Mouse (Mus musculus) forebrain, embryonic 13.5 days (tissue): Measurements from ENCODE around the gene Prrx2. TPM values are rescaled to one million over a fixed set of nuclear protein-coding genes. Genes with fewer than 3 reads are reported as not detected.
A peak's percentile ranks its signal among the peaks of the same experiment; 100 is the strongest.

ENCODE experiments used
- ATAC-seq: fragments of 200-750 bp; cut with Nextera tagmentation; 2 replicates; pipeline ENCODE4 v1.8.0; 2017
- H3K27ac ChIP-seq: fragments of 300-500 bp; sonication (generic); 2 replicates; pipeline ENCODE4 v1.5.1; 2015; ENCODE audit warnings: inconsistent platforms, mild to moderate bottlenecking, moderate library complexity
- H3K27me3 ChIP-seq: fragments of 300-500 bp; sonication (generic); 2 replicates; pipeline ENCODE4 v1.6.1; 2015; ENCODE audit warnings: mild to moderate bottlenecking, inconsistent platforms
- H3K36me3 ChIP-seq: fragments of 300-500 bp; sonication (generic); 2 replicates; pipeline ENCODE4 v1.6.1; 2015; ENCODE audit warnings: mild to moderate bottlenecking, inconsistent platforms; ENCODE audit not compliant: poor library complexity, severe bottlenecking
- H3K4me1 ChIP-seq: fragments of 300-500 bp; sonication (generic); 2 replicates; pipeline ENCODE4 v1.6.1; 2015; ENCODE audit warnings: inconsistent platforms
- H3K4me2 ChIP-seq: fragments of 300-500 bp; sonication (generic); 2 replicates; pipeline ENCODE4 v1.6.1; 2015; ENCODE audit warnings: inconsistent platforms, mild to moderate bottlenecking, moderate library complexity
- H3K4me3 ChIP-seq: fragments of 300-500 bp; sonication (generic); 2 replicates; pipeline ENCODE4 v1.5.1; 2015; ENCODE audit warnings: mild to moderate bottlenecking, inconsistent platforms
- H3K9ac ChIP-seq: fragments of 300-500 bp; sonication (generic); 2 replicates; pipeline ENCODE4 v1.6.1; 2015; ENCODE audit warnings: mild to moderate bottlenecking, inconsistent platforms
- H3K9me3 ChIP-seq: fragments of 300-500 bp; sonication (generic); replicated peaks from 2 replicates; pipeline ENCODE4 v1.6.1; 2016; ENCODE audit warnings: inconsistent platforms
- WGBS: fragments of 180-500 bp; shearing (Covaris S2); methylation state at CpG from one replicate; pipeline ENCODE4 v1.1.7; 2015; 5-methylcytosine and 5-hydroxymethylcytosine counted together
- polyA plus RNA-seq: library from polyadenylated mRNA; unstranded; fragments of >200 nt; fragmentation: Nextera tagmentation; extraction: Ambion mirVana; gene quantifications from 2 replicates; pipeline ENCODE4 v1.2.1, GENCODE M21; 2015

Prrx2 gene
- polyA plus RNA-seq, 1 experiment from 2014 or later = 1.8 TPM

DNA sequence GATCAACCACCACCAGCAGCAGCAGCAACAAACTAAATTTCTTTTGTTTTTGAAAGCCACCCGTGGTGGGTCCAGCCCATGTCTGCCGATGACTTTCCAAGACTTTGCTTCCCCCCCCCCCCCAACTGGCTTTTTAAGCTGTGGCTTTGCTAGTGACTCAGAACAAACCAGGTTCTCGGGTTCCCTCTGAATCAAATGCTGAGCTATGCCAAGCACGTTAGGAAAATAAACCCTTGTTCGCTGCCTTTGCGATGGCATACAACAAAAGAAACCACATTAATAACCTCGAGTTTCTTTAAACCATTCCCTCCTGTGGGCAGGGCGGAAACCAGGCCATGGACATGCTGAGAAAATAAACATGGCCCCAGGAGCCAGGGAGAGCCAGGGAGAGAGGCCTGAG is 13.4 kb downstream of the Prrx2 start:
- H3K27me3 ChIP-seq = peaks cover 38% of the 10 kb centered on the region
- H3K4me3 ChIP-seq = no peak overlapping the region
- H3K4me2 ChIP-seq = no peak overlapping the region
- no peaks in the 10 kb centered on the region for H3K9me3 ChIP-seq
- ATAC-seq = no peak
- no peaks in the 10 kb centered on the region for H3K36me3 ChIP-seq
- H3K9ac ChIP-seq = no peak overlapping the region
- whole genome bisulfite sequencing = 51% methylated on average over 8 of the region's 8 CpGs
- H3K27ac ChIP-seq = no peak overlapping the region
- H3K4me1 ChIP-seq = peaks cover 26% of the 10 kb centered on the region

DNA sequence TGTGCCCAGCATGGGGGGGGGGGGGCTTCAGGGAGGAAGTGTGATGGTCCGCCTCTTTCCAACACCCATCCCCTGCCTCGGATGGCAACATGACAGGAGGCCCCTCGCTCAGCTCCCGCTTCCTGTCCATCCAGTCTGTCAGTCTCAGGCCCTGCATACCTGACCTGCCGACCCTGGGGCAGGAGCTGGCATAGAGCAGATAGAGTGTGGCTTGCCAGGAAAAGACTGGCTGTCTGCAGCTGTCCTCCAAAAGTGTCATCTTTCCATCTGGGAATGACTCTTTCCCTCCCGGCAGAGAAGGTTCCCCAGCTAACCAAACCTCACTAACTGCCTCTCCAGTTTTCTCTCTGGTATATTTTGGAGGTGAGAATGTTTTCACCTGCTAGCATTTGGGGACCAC is 15.8 kb downstream of the Prrx2 start:
- ATAC-seq = no peak
- 79% methylated on average over 6 of the region's 6 CpGs for WGBS

GRCm38 (mm10) chr2:30852771-30853313 is 18.1 kb downstream of the Prrx2 start:
- no peaks in the 10 kb centered on the region for H3K9me3 ChIP-seq
- no peak overlapping the region for H3K27ac ChIP-seq
- no peak for ATAC-seq
- WGBS = 39% methylated on average over 20 of the region's 20 CpGs
- H3K4me1 ChIP-seq = peaks cover 12% of the 10 kb centered on the region
- H3K36me3 ChIP-seq = no peaks in the 10 kb centered on the region
- H3K9ac ChIP-seq = no peak overlapping the region
- H3K4me2 ChIP-seq = no peak overlapping the region
- H3K4me3 ChIP-seq = no peak overlapping the region
- H3K27me3 ChIP-seq = no peaks in the 10 kb centered on the region

More for the DNA sequence above, 15.8 kb downstream of the Prrx2 start:
- peaks cover 18% of the 10 kb centered on the region for H3K27me3 ChIP-seq
- no peak overlapping the region for H3K4me2 ChIP-seq
- H3K9me3 ChIP-seq = no peaks in the 10 kb centered on the region
- peaks cover 18% of the 10 kb centered on the region for H3K4me1 ChIP-seq
- H3K4me3 ChIP-seq = no peak overlapping the region
- no peak overlapping the region for H3K27ac ChIP-seq
- no peaks in the 10 kb centered on the region for H3K36me3 ChIP-seq
- H3K9ac ChIP-seq = no peak overlapping the region

- 63% methylated on average over 6 of the region's 6 CpGs for WGBS
- ATAC-seq = no peak
These were observed 22.3 kb downstream of the Prrx2 start for GRCm38 (mm10) chr2:30857076-30857475.

GRCm38 (mm10) chr2:30859782-30860181 is 25.0 kb downstream of the Prrx2 start:
- ATAC-seq = no peak
- H3K4me3 ChIP-seq = no peak overlapping the region
- H3K27me3 ChIP-seq = peaks cover 15% of the 10 kb centered on the region
- 91% methylated on average over 5 of the region's 5 CpGs for WGBS
- H3K27ac ChIP-seq = no peak overlapping the region
- no peaks in the 10 kb centered on the region for H3K36me3 ChIP-seq
- H3K9ac ChIP-seq = no peak overlapping the region
- H3K9me3 ChIP-seq = no peaks in the 10 kb centered on the region
- no peak overlapping the region for H3K4me2 ChIP-seq
- H3K4me1 ChIP-seq = peaks cover 9% of the 10 kb centered on the region

More at GRCm38 (mm10) chr2:30857076-30857475, 22.3 kb downstream of the Prrx2 start:
- H3K27ac ChIP-seq = no peak overlapping the region
- peaks cover 17% of the 10 kb centered on the region for H3K4me1 ChIP-seq
- H3K27me3 ChIP-seq = no peaks in the 10 kb centered on the region
- H3K36me3 ChIP-seq = no peaks in the 10 kb centered on the region
- H3K4me3 ChIP-seq = no peak overlapping the region
- H3K9ac ChIP-seq = no peak overlapping the region
- no peaks in the 10 kb centered on the region for H3K9me3 ChIP-seq
- no peak overlapping the region for H3K4me2 ChIP-seq

DNA sequence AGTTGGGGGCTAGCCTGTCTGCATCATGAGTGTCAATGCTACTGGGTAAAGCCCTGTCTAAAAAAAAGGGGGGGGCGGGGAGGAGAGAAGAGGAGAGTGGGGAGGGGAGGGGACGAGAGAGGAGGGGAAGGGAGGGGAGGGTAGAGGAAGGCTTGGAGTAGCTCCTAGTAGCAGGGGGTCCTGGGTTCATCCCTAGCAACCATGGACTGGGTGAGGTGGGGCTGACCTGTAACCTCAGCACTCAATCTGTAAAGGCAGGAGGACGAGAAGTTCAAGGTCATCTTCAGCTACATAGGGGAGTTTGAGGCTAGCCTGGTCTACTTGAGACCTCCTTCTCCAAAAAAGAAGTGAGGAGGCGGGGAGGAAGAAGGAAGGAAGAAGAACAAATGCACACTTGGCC is 27.3 kb downstream of the Prrx2 start:
- 73% methylated on average over 4 of the region's 4 CpGs for WGBS

DNA sequence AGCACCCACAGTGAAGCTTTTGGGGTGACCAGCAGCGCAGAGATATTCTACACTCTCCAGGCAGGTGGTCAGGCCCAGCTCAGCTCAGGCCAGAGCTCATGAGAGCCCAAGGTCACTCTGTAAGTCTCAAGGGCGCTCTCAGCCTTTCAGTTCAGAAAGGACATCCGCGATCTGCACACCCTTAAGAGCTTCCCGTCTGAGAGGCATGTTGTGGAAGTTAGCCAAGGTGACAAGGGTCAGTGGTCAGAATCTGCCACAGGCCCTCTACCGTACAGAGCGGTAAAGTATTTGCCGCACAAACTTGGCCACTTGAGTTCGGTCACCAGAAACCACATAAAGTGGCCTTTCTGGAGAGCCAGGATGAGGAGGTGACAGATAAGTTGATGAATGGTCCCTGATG is 28.8 kb downstream of the Prrx2 start:
- no peak for ATAC-seq
- H3K4me2 ChIP-seq = no peak overlapping the region
- no peak overlapping the region for H3K9ac ChIP-seq
- WGBS = 88% methylated on average over 9 of the region's 9 CpGs
- H3K9me3 ChIP-seq = no peaks in the 10 kb centered on the region
- H3K36me3 ChIP-seq = no peaks in the 10 kb centered on the region
- H3K4me3 ChIP-seq = no peak overlapping the region
- no peak overlapping the region for H3K27ac ChIP-seq
- peaks cover 12% of the 10 kb centered on the region for H3K4me1 ChIP-seq
- H3K27me3 ChIP-seq = peaks cover 27% of the 10 kb centered on the region

More for the DNA sequence above, 27.3 kb downstream of the Prrx2 start:
- Histone ChIP-seq H3K36me3 (no peaks in the 10 kb centered on the region), H3K9ac (no peak overlapping the region), H3K4me3 (no peak overlapping the region), H3K9me3 (no peaks in the 10 kb centered on the region), H3K4me1 (peaks cover 12% of the 10 kb centered on the region), H3K27me3 (peaks cover 27% of the 10 kb centered on the region), H3K4me2 (no peak overlapping the region), H3K27ac (no peak overlapping the region)
- ATAC-seq = no peak

DNA sequence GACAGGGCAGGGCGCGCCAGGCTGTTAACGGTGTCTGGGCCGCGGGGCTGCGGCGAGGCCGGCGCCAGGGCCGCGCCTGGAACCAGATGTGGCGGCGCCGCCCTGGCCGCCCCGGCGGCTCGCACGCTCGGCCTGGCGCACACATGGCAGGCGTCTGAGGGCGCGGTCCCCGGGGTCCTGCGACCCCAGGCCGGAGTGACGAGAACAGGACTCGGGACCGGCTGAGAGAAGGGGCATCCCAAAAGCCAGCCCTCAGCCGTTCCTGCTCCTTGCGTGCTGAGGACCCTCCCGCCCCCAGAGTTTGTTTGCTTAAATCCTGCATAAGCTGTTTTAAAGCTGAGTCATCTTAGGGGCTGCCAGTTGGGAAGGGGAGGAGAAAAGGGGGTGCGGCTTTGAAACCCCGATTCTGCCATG is 30.2 kb downstream of the Prrx2 start:
- Histone ChIP-seq H3K4me3 (peak overlapping the region; percentile 20), H3K36me3 (no peaks in the 10 kb centered on the region), H3K9ac (peak overlapping the region; percentile 46; the same call in 1 of the 2 replicates), H3K4me2 (peak overlapping the region; percentile 53), H3K9me3 (no peaks in the 10 kb centered on the region), H3K4me1 (peaks cover 12% of the 10 kb centered on the region), H3K27me3 (peaks cover 27% of the 10 kb centered on the region), H3K27ac (no peak overlapping the region)
- WGBS = 4% methylated on average over 35 of the region's 35 CpGs
- ATAC-seq = no peak

DNA sequence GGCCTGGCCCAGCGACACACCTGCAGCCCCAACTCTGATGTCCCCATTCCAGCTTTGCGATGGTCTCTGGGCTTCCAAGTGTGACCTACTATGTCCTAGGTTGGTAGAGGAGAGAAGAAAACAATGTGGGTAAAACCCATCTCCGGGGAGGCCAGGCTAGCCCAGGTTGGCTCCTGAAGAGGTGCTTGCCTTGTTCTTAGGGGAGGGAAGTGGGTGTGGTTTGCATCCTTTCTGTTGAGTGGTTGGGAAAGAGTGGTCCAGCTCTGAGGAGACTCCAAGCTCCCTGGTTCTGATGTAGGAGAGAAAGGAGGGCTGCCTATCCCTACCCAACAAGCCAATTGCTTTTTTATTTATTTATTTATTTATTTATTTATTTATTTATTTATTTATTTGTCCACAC is 30.7 kb downstream of the Prrx2 start:
- 59% methylated on average over 3 of the region's 3 CpGs for WGBS

DNA sequence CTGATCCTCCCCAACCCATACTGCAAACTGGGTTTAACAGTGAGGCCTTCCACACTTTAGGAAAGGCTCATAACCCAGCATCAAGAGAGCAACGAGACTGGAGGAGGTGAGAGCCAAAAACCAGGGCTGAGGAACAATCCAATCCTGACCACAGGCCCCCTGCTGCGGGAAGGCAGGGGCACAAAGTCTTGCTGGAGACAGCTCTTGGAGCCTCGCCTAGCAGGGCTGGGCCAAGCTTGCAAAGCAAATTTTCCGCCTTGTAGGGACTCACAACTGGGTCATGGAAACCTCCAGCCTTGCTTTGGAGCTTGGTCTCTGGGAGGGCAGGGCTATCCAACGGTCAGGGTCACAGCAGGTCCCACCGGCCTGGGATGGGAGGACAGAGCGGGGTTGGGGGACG is 36.1 kb downstream of the Prrx2 start:
- no peak overlapping the region for H3K4me3 ChIP-seq
- H3K9ac ChIP-seq = no peak overlapping the region
- WGBS = 78% methylated on average over 8 of the region's 8 CpGs
- no peak overlapping the region for H3K4me2 ChIP-seq
- H3K27ac ChIP-seq = no peak overlapping the region
- peaks cover 29% of the 10 kb centered on the region for H3K4me1 ChIP-seq
- no peaks in the 10 kb centered on the region for H3K9me3 ChIP-seq
- H3K36me3 ChIP-seq = no peaks in the 10 kb centered on the region
- H3K27me3 ChIP-seq = peaks cover 2% of the 10 kb centered on the region; the same call in 1 of the 2 replicates
- ATAC-seq = no peak

More for the DNA sequence above, 30.7 kb downstream of the Prrx2 start:
- H3K27ac ChIP-seq = no peak overlapping the region
- no peaks in the 10 kb centered on the region for H3K36me3 ChIP-seq
- H3K4me1 ChIP-seq = peaks cover 12% of the 10 kb centered on the region
- H3K9ac ChIP-seq = no peak overlapping the region
- H3K9me3 ChIP-seq = no peaks in the 10 kb centered on the region
- ATAC-seq = no peak
- H3K4me3 ChIP-seq = no peak overlapping the region
- peak overlapping the region; percentile 53; the same call in 1 of the 2 replicates for H3K4me2 ChIP-seq
- H3K27me3 ChIP-seq = peaks cover 27% of the 10 kb centered on the region

GRCm38 (mm10) chr2:30872669-30873068 is 37.9 kb downstream of the Prrx2 start:
- Histone ChIP-seq H3K4me3 (no peak overlapping the region), H3K27me3 (no peaks in the 10 kb centered on the region), H3K9ac (no peak overlapping the region; the same call in 1 of the 2 replicates), H3K4me2 (no peak overlapping the region), H3K36me3 (no peaks in the 10 kb centered on the region), H3K27ac (no peak overlapping the region), H3K4me1 (peaks cover 35% of the 10 kb centered on the region), H3K9me3 (no peaks in the 10 kb centered on the region)
- 74% methylated on average over 6 of the region's 6 CpGs for WGBS
- ATAC-seq = no peak

DNA sequence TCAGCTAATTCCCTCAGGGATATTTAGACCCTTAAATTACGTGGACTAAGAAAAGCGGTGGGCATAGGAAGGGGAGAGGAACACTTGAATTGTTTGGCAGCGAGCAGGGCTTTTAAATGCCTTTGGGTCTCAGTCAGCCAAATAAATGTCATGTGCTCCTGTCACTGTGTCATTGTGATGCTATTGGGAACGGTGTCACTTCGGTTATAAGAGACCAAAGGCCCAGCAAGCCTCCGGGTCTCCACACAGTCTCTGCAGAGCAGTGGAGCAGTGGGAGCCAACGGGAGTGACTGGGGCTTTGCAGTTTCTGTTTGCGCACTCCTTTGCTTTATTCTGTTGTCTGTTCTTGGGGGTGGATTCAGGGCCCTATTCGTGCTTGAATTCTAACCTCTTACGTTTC is 39.7 kb downstream of the Prrx2 start:
- WGBS = 26% methylated on average over 10 of the region's 10 CpGs
- no peak overlapping the region for H3K4me2 ChIP-seq
- no peaks in the 10 kb centered on the region for H3K9me3 ChIP-seq
- no peaks in the 10 kb centered on the region for H3K27me3 ChIP-seq
- no peak overlapping the region for H3K27ac ChIP-seq
- H3K9ac ChIP-seq = no peak overlapping the region
- peaks cover 35% of the 10 kb centered on the region for H3K4me1 ChIP-seq
- H3K4me3 ChIP-seq = no peak overlapping the region
- no peaks in the 10 kb centered on the region for H3K36me3 ChIP-seq
- no peak for ATAC-seq

- 88% methylated on average over 7 of the region's 7 CpGs for WGBS
- Histone ChIP-seq H3K4me2 (no peak overlapping the region), H3K27me3 (no peaks in the 10 kb centered on the region), H3K4me3 (no peak overlapping the region), H3K4me1 (peaks cover 35% of the 10 kb centered on the region), H3K36me3 (no peaks in the 10 kb centered on the region), H3K27ac (no peak overlapping the region), H3K9ac (no peak overlapping the region), H3K9me3 (no peaks in the 10 kb centered on the region)
- ATAC-seq = no peak
These were observed 40.3 kb downstream of the Prrx2 start for GRCm38 (mm10) chr2:30875096-30875495.
